Mouse (Mus musculus) urinary bladder, postnatal 36 days (tissue): Measurements from ENCODE around the gene Gm14419.
"Not testable (repeated sequence)": the region's sequence is repeated elsewhere in the genome, so short reads cannot be mapped to it uniquely, and the experiment has no call there.

Experiments used
- DNase-seq, 2 experiments: peaks; one replicate each; pipeline ENCODE4 v3.0.0; 2022; ENCODE audit warnings: low spot score in 2 of 2, mixed read lengths in 1 of 2

Gm14419 gene

GRCm38 (mm10) chr2:177000656-177001055 is at the start of gene Gm14419:
Gene Gm14419, plus strand, starts transcription at chr2:177000956.
- DNase-seq: not testable (repeated sequence)
